Mouse (Mus musculus) heart, embryonic 15.5 days (tissue): ENCODE measurements around the gene Slc9a1. TPM values are rescaled to one million over a fixed set of nuclear protein-coding genes. Genes with fewer than 3 reads are reported as not detected.

Experiments
- ATAC-seq: fragments of 200-750 bp; cut with Nextera tagmentation; replicated peaks from 2 replicates; pipeline ENCODE4 v1.8.0; 2017; ENCODE audit warnings: low read depth, moderate TSS enrichment; ENCODE audit not compliant: insufficient number of reproducible peaks, insufficient read depth, low FRiP score
- H3K27ac ChIP-seq: fragments of 300-500 bp; sonication (generic); 2 replicates; pipeline ENCODE4 v1.5.1; 2015; ENCODE audit warnings: mild to moderate bottlenecking, inconsistent platforms
- H3K27me3 ChIP-seq: fragments of 300-500 bp; sonication (generic); 2 replicates; pipeline ENCODE4 v1.6.1; 2015; ENCODE audit warnings: inconsistent platforms
- H3K36me3 ChIP-seq: fragments of 300-500 bp; sonication (generic); 2 replicates; pipeline ENCODE4 v1.6.1; 2015; ENCODE audit warnings: mild to moderate bottlenecking, inconsistent platforms
- H3K4me1 ChIP-seq: fragments of 300-500 bp; sonication (generic); replicated peaks from 2 replicates; pipeline ENCODE4 v1.6.1; 2015; ENCODE audit warnings: inconsistent platforms
- H3K4me2 ChIP-seq: fragments of 300-500 bp; sonication (generic); 2 replicates; pipeline ENCODE4 v1.6.1; 2015; ENCODE audit warnings: inconsistent platforms, mild to moderate bottlenecking, moderate library complexity
- H3K4me3 ChIP-seq: fragments of 300-500 bp; sonication (generic); 2 replicates; pipeline ENCODE4 v1.5.1; 2015; ENCODE audit warnings: mild to moderate bottlenecking, inconsistent platforms
- H3K9ac ChIP-seq: fragments of 300-500 bp; sonication (generic); 2 replicates; pipeline ENCODE4 v1.6.1; 2015; ENCODE audit warnings: mild to moderate bottlenecking, inconsistent platforms
- H3K9me3 ChIP-seq: fragments of 300-500 bp; sonication (generic); replicated peaks from 2 replicates; pipeline ENCODE4 v1.6.1; 2016; ENCODE audit warnings: inconsistent platforms
- WGBS: fragments of 180-500 bp; shearing (Covaris S2); methylation state at CpG from one replicate; pipeline ENCODE4 v1.1.7; 2015; ENCODE audit warnings: mixed read lengths; 5-methylcytosine and 5-hydroxymethylcytosine counted together
- polyA plus RNA-seq: library from polyadenylated mRNA; unstranded; fragments of >200 nt; fragmentation: Nextera tagmentation; extraction: Ambion mirVana; gene quantifications from 2 replicates; pipeline ENCODE4 v1.2.1, GENCODE M21; 2015

Gene Slc9a1
- polyA plus RNA-seq, 1 experiment from 2014 or later, result 6.6 TPM

DNA sequence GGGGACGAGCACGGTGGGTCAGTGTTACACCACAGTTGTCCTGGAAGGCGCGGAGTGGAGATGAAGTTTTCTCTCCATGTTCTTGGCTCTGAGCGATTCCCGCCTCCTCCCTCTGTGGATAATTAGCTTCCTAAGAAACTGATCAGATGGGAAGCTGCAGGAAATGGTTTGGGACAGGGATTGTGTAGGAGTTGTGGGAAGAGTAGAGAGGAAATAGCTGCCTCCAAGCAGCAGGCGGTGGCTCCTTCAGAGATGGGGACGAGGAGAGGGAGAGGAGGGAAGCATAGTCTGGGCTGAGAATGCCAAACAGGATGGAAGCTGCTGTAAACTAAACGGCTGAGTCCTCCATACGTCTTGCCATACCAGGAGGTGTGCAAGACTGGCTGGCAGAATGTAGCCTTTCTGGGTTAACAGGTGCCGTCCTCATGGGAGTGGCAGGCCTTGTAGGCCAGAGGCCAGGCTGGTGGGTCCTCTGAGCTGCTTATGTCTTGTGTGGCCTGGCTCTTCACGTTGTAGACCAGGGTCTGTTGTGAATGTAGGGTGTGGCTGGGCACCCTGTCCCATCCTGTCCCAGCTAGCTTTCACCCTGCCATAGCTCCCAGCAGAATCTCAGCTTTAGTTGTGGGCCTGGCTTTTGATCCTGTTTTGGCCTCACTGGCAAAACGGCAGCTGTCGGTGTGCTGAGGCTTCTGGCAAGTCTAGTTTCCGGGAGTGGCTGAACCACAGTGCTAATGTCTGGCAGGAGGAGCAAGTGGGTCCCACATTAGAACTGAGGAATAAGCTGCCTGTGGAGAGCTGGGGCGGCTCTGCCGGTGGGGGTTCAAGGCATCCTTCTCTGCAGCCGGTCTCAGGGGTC, 21.9 kb downstream of the Slc9a1 start:
- no peak overlapping the region for H3K4me2 ChIP-seq
- H3K4me3 ChIP-seq, result no peak overlapping the region
- H3K36me3 ChIP-seq, result no peaks in the 10 kb centered on the region
- H3K27me3 ChIP-seq, result no peaks in the 10 kb centered on the region
- no peak for ATAC-seq
- H3K4me1 ChIP-seq, result peaks cover 57% of the 10 kb centered on the region
- 65% methylated on average over 18 of the region's 18 CpGs for WGBS
- peak overlapping the region; percentile 76 for H3K27ac ChIP-seq
- H3K9ac ChIP-seq, result no peak overlapping the region
- H3K9me3 ChIP-seq, result no peaks in the 10 kb centered on the region

DNA sequence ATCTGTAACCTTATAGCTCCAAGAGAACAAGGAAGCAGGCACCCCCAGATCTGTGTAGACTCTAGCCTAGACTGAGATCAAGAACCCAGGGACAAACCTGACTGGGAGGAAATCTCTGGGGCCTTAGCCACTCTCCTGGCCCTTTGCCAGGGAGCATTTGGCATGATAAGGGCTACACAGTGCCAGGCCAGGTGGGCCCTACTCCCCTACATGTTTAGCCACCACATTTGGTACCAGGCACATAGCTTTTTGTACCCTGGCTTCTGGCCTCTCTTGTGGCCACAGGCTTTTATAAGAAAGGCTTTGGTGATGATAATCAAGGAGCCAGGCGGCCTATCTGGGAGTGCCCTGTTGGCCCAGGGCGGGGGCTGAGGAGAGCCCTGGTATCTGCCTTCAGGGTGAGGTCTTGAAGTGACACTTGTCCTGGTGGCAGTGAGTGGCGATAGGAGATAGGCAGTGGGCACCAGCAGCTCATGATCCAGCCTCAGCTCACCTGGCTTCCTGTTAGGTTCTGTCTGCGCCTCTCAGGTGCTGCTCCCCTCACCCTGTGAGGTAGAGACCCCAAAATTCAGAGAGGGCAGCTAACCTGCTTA, 25.6 kb downstream of the Slc9a1 start:
- Histone ChIP-seq H3K27ac (no peak overlapping the region), H3K9ac (no peak overlapping the region), H3K4me2 (no peak overlapping the region), H3K4me1 (peaks cover 79% of the 10 kb centered on the region), H3K36me3 (no peaks in the 10 kb centered on the region), H3K9me3 (no peaks in the 10 kb centered on the region), H3K27me3 (no peaks in the 10 kb centered on the region), H3K4me3 (no peak overlapping the region)
- WGBS, result 64% methylated on average over 4 of the region's 4 CpGs
- ATAC-seq, result no peak

- H3K36me3 ChIP-seq, result no peaks in the 10 kb centered on the region
- no peak overlapping the region for H3K9ac ChIP-seq
- no peak for ATAC-seq
- H3K9me3 ChIP-seq, result no peaks in the 10 kb centered on the region
- no peak overlapping the region for H3K27ac ChIP-seq
- H3K27me3 ChIP-seq, result no peaks in the 10 kb centered on the region
- WGBS, result 79% methylated on average over 2 of the region's 2 CpGs
- no peak overlapping the region for H3K4me2 ChIP-seq
- no peak overlapping the region for H3K4me3 ChIP-seq
- H3K4me1 ChIP-seq, result peaks cover 73% of the 10 kb centered on the region
Observed at GRCm38 (mm10) chr4:133396079-133396478, 26.6 kb downstream of the Slc9a1 start.

DNA sequence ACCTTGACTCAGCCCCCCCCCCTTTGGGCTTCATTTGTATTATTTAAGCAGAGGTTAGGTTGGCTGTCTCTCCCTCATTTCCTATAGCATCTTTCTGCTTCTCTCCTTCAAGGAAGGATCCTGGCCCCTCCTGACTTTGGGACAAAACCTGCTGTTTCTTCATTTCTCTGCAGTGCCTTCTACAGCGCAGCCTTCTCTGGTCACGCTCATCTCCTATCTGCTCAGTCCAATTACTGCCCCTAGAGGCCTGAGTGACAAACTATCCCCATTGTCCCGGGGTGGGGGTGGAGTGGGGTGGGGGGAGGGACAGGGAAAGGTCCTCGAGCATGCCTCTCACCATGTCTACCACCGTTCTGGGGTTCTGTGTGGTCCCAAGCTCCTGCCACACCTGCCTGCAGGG, 27.8 kb downstream of the Slc9a1 start:
- Histone ChIP-seq H3K4me2 (no peak overlapping the region), H3K27ac (no peak overlapping the region), H3K4me1 (peaks cover 68% of the 10 kb centered on the region), H3K4me3 (no peak overlapping the region), H3K9ac (no peak overlapping the region), H3K27me3 (no peaks in the 10 kb centered on the region), H3K9me3 (no peaks in the 10 kb centered on the region), H3K36me3 (no peaks in the 10 kb centered on the region)
- no peak for ATAC-seq
- 44% methylated on average over 5 of the region's 5 CpGs for WGBS

DNA sequence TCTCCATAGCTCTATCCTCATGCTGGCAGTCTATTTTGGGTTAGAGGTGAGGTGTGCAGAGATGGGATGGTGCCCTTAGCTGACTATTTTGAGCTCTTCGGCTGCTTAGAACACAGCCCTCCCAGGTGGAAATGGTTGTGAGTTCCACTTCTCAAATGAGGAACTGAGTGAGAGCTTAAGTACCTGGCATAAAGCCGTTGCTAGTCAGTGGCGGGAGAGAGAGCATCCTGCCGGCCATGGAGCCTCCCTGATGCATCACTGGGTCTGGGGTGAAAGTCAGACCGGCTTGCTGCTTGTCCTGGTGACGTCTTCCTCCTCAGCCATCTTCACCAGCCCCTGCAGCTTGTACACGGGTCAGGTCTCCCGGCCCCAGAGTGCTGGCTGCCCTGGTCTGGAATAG, 28.5 kb downstream of the Slc9a1 start:
- no peak overlapping the region for H3K4me3 ChIP-seq
- no peaks in the 10 kb centered on the region for H3K9me3 ChIP-seq
- WGBS, result 64% methylated on average over 8 of the region's 8 CpGs
- H3K4me1 ChIP-seq, result peaks cover 68% of the 10 kb centered on the region
- H3K27me3 ChIP-seq, result no peaks in the 10 kb centered on the region
- peak overlapping the region; percentile 18; the same call in 1 of the 2 replicates for H3K27ac ChIP-seq
- H3K4me2 ChIP-seq, result no peak overlapping the region
- no peaks in the 10 kb centered on the region for H3K36me3 ChIP-seq
- no peak overlapping the region for H3K9ac ChIP-seq
- ATAC-seq, result no peak

DNA sequence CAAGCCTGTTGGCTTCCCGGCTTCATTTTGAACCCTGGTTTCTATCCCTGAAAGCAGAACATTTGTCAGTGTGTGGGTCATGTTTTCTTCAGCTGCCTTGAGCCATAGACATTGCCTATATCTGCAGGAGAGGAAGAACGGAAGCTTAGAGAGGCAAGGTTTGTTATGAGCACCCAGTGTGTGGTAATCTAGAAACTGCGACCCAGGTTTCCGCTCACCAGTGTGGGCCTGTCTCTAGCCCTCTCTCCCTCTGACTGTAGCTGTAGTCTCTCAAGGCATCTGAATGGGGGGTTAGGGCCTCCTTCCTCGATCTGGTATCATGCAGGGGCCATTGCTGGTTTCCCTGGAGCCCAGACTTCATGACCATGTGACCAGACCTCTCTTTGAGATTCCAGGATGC, 29.1 kb downstream of the Slc9a1 start:
- WGBS, result 69% methylated on average over 5 of the region's 5 CpGs
- Histone ChIP-seq H3K4me3 (no peak overlapping the region), H3K27ac (no peak overlapping the region), H3K4me1 (peaks cover 68% of the 10 kb centered on the region), H3K9me3 (no peaks in the 10 kb centered on the region), H3K9ac (no peak overlapping the region), H3K36me3 (no peaks in the 10 kb centered on the region), H3K4me2 (no peak overlapping the region), H3K27me3 (no peaks in the 10 kb centered on the region)
- ATAC-seq, result no peak

DNA sequence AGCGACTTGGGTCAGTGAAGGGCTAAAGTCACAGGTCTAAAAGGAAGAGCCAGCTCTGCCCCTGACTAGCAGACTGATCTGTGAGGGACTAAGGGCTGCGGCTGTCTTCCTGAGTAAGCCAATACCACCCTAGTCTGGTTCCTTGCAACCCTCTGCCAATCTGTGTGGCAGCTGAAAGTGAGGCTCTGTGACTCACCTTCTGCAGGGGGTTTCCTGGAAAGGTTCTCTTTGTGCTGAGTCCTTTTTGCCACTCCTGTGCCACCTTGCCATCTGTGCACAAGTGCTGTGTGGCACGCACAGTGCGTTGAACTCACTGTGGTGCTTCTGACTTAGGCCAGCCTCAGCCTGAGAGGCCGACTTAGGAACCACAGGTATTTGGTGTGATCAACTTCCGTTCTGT, 30.0 kb downstream of the Slc9a1 start:
- Histone ChIP-seq H3K4me3 (no peak overlapping the region), H3K9me3 (no peaks in the 10 kb centered on the region), H3K36me3 (no peaks in the 10 kb centered on the region), H3K27ac (no peak overlapping the region; the same call in 1 of the 2 replicates), H3K27me3 (no peaks in the 10 kb centered on the region), H3K4me1 (peaks cover 62% of the 10 kb centered on the region), H3K9ac (no peak overlapping the region), H3K4me2 (no peak overlapping the region)
- no peak for ATAC-seq
- 77% methylated on average over 6 of the region's 6 CpGs for WGBS

DNA sequence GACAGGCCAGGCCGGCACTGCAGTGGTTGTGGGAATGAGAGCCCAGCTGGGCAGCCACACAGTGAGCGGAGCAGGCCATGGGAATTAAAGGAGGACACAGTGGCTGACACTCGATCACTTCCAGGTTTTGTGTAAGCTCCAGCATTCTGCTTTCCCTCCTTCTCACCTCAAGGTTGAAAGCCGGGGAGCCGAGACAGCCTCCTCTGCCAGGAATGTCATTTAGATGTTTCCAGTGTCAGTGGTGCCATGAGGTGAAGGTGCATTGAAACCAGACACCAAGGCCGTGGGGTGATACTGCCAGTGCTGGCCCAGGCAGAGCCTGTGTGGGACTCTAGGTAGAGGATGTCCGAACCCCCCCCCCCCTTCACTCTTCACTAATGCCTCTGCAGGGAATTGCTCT, 30.6 kb downstream of the Slc9a1 start:
- no peak for ATAC-seq
- WGBS, result 47% methylated on average over 7 of the region's 7 CpGs
- H3K27me3 ChIP-seq, result no peaks in the 10 kb centered on the region

DNA sequence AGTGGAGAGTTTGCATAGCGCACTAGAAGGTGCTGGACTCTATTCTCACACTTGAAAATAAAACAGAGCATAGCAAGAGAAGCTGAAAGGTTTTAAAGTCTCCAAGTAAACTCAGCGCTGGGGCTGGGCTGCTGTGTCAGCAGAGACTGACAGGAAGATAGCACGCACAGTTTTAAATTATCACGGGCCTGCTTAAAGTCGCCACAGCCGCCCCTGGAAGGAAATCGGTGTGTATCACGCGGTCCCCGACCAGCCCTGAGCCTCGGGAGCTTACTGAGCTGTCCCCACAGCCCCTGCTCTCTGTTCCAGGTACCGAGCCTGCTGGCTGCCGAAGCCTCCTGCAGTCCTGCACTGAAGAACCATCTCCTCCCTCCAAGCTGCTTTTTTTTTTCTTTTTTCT, 32.5 kb downstream of the Slc9a1 start:
- ATAC-seq, result no peak
- no peaks in the 10 kb centered on the region for H3K27me3 ChIP-seq
- 0 out of 2 replicates have a peak overlapping the region, but pooled peaks have one; percentile 28 for H3K27ac ChIP-seq
- H3K4me1 ChIP-seq, result peaks cover 53% of the 10 kb centered on the region
- H3K36me3 ChIP-seq, result no peaks in the 10 kb centered on the region
- WGBS, result 22% methylated on average over 13 of the region's 13 CpGs
- 0 out of 2 replicates have a peak overlapping the region, but pooled peaks have one; percentile 10 for H3K4me2 ChIP-seq
- H3K9ac ChIP-seq, result no peak overlapping the region
- no peak overlapping the region for H3K4me3 ChIP-seq
- H3K9me3 ChIP-seq, result no peaks in the 10 kb centered on the region

More for the DNA sequence above, 30.6 kb downstream of the Slc9a1 start:
- H3K9me3 ChIP-seq, result no peaks in the 10 kb centered on the region
- peaks cover 56% of the 10 kb centered on the region for H3K4me1 ChIP-seq
- no peaks in the 10 kb centered on the region for H3K36me3 ChIP-seq
- H3K4me3 ChIP-seq, result no peak overlapping the region
- H3K9ac ChIP-seq, result no peak overlapping the region
- H3K27ac ChIP-seq, result 0 out of 2 replicates have a peak overlapping the region, but pooled peaks have one; percentile 35
- no peak overlapping the region for H3K4me2 ChIP-seq

GRCm38 (mm10) chr4:133403611-133404228, 34.2 kb downstream of the Slc9a1 start:
- no peak for ATAC-seq

GRCm38 (mm10) chr4:133404256-133404655, 34.8 kb downstream of the Slc9a1 start:
- Histone ChIP-seq H3K27ac (no peak overlapping the region), H3K4me2 (no peak overlapping the region), H3K4me3 (no peak overlapping the region), H3K9ac (no peak overlapping the region), H3K27me3 (no peaks in the 10 kb centered on the region), H3K9me3 (no peaks in the 10 kb centered on the region), H3K36me3 (no peaks in the 10 kb centered on the region), H3K4me1 (peaks cover 46% of the 10 kb centered on the region)
- no peak for ATAC-seq
- 84% methylated on average over 5 of the region's 5 CpGs for WGBS

More at GRCm38 (mm10) chr4:133403611-133404228, 34.2 kb downstream of the Slc9a1 start:
- Histone ChIP-seq H3K27me3 (no peaks in the 10 kb centered on the region), H3K4me2 (no peak overlapping the region), H3K4me1 (peaks cover 51% of the 10 kb centered on the region), H3K27ac (no peak overlapping the region), H3K9me3 (no peaks in the 10 kb centered on the region), H3K36me3 (no peaks in the 10 kb centered on the region), H3K4me3 (no peak overlapping the region), H3K9ac (no peak overlapping the region)
- WGBS, result 86% methylated on average over 9 of the region's 9 CpGs
